Mouse (Mus musculus) heart, embryonic 11.5 days (tissue): ENCODE data around the gene Ncaph. TPM values are rescaled to one million over a fixed set of nuclear protein-coding genes. Genes with fewer than 3 reads are reported as not detected.
"Not testable (repeated sequence)": the region's sequence is repeated elsewhere in the genome, so short reads cannot be mapped to it uniquely, and the experiment has no call there.

Experiments used
- ATAC-seq: fragments of 200-750 bp; cut with Nextera tagmentation; replicated peaks from 2 replicates; pipeline ENCODE4 v1.8.0; 2017; ENCODE audit warnings: moderate library complexity; ENCODE audit not compliant: insufficient number of reproducible peaks, low FRiP score, low TSS enrichment
- H3K27ac ChIP-seq: fragments of 300-500 bp; sonication (generic); 2 replicates; pipeline ENCODE4 v1.5.1; 2014; ENCODE audit warnings: mild to moderate bottlenecking, low read depth, low read length
- H3K27me3 ChIP-seq: fragments of 300-500 bp; sonication (generic); 2 replicates; pipeline ENCODE4 v1.6.1; 2014; ENCODE audit warnings: mild to moderate bottlenecking, low read length, mixed read lengths; ENCODE audit not compliant: control insufficient read depth, insufficient read depth
- H3K36me3 ChIP-seq: fragments of 300-500 bp; sonication (generic); 2 replicates; pipeline ENCODE4 v1.6.1; 2014; ENCODE audit warnings: mild to moderate bottlenecking, low read length, moderate library complexity, mixed read lengths; ENCODE audit not compliant: control insufficient read depth, insufficient read depth
- H3K4me1 ChIP-seq: fragments of 300-500 bp; sonication (generic); 2 replicates; pipeline ENCODE4 v1.6.1; 2014; ENCODE audit warnings: low read length; ENCODE audit not compliant: control insufficient read depth, insufficient read depth
- H3K4me2 ChIP-seq: fragments of 300-500 bp; sonication (generic); 2 replicates; pipeline ENCODE4 v1.6.1; 2014; ENCODE audit warnings: mild to moderate bottlenecking, moderate library complexity
- H3K4me3 ChIP-seq: fragments of 300-500 bp; sonication (generic); 2 replicates; pipeline ENCODE4 v1.5.1; 2014; ENCODE audit warnings: low read depth, low read length
- H3K9ac ChIP-seq: fragments of 300-500 bp; sonication (generic); 2 replicates; pipeline ENCODE4 v1.6.1; 2014; ENCODE audit warnings: mild to moderate bottlenecking, low read depth, low read length, moderate library complexity
- H3K9me3 ChIP-seq: fragments of 300-500 bp; sonication (generic); replicated peaks from 2 replicates; pipeline ENCODE4 v1.6.1; 2016; ENCODE audit warnings: low read length; ENCODE audit not compliant: control insufficient read depth
- whole genome bisulfite sequencing: fragments of 180-500 bp; shearing (Covaris S2); extraction: QIAGEN DNeasy Blood & Tissue Kit; methylation state at CpG from one replicate; pipeline ENCODE4 v1.1.7; 2014; ENCODE audit not compliant: insufficient replicate concordance; 5-methylcytosine and 5-hydroxymethylcytosine counted together
- polyA plus RNA-seq: library from polyadenylated mRNA; unstranded; fragments of >200 nt; fragmentation: Nextera tagmentation; extraction: Ambion mirVana; gene quantifications from 2 replicates; pipeline ENCODE4 v1.2.1, GENCODE M21; 2014

Gene Ncaph
- 62.6 and 65.2 TPM in 2 replicates for polyA plus RNA-seq

DNA sequence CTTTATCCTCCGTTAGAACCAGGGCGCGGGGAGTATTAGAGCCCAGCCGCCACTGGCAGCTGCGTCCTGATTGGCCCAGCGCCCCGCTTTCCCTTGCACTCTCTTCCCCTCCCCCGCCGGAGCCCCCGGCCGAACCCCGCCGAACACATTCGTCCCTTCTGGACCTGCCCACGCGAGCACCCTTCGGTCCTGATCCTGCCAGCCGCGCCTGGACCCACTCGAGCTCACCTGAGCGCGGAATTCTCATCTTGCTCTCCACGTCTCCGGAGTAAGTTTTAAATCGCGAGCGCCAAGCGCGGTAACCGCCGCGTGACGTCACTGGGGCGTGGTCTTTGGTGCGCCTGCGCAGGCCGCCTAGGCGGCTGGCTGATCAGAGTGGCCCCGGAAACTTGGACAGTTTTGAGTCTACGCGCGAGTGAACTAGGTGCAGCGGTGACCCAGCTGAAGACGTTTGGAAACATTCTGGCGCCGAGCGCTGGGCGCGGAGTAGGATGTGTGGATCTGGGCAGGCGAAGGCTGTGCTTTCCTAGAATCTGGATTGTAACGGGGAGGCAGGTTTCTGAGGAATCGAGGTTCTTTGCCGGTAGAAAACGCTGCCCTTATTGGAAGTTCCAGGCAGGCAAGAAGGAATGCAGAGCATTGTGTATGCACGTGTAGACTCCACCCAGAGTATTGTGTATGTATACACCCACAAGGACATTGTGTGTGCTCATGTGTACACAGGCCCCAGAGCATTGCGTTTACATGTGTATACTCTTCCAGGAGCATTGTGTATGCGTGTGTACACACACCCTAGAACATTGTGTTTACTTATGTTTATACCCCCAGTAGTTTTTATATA is at the start of gene Ncaph:
Gene Ncaph, minus strand, starts transcription at position 334 of the 841 bp plus-strand sequence.
- Histone ChIP-seq H3K9me3 (no peaks in the 10 kb centered on the region), H3K27ac (peak within 1 kb of the TSS; percentile 93), H3K9ac (peak within 1 kb of the TSS; percentile 87), H3K4me3 (peak within 1 kb of the TSS; percentile 87), H3K36me3 (no peaks in the 10 kb centered on the region), H3K4me1 (peaks cover 27% of the 10 kb centered on the region), H3K4me2 (peak within 1 kb of the TSS; percentile 84), H3K27me3 (no peaks in the 10 kb centered on the region)
- 2% methylated on average over 57 of the region's 57 CpGs for WGBS
- ATAC-seq: peak; percentile 90

GRCm38 (mm10) chr2:127182598-127183381 is 49.0 kb upstream of the Ncaph start:
- Histone ChIP-seq H3K9ac (peak overlapping the region; percentile 91), H3K36me3 (no peaks in the 10 kb centered on the region), H3K4me3 (peak overlapping the region; percentile 72), H3K27me3 (no peaks in the 10 kb centered on the region; the same call in 1 of the 2 replicates), H3K9me3 (no peaks in the 10 kb centered on the region), H3K4me2 (peak overlapping the region; percentile 85), H3K4me1 (no peaks in the 10 kb centered on the region), H3K27ac (peak overlapping the region; percentile 86)
- ATAC-seq: peak; percentile 98
- WGBS: 2% methylated on average over 17 of the region's 17 CpGs

DNA sequence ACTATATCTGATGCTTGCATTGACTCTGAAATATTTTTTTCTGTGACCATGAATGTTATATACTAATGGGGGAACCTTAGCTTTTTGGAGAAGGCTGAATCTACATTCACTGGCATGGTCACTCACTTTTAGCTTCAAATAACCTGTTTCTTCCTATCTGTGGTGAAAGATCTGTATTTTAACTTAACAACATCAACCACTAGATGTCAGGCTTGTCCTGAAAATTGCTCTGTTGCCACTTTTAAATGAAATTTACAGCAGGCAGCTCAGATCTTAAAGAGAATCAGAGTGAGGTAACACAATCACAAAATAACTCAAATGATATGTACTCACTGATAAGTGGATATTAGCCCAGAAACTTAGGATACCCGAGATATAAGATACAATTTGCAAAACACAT is 32.5 kb upstream of the Ncaph start:
- not testable (repeated sequence) for ATAC-seq, H3K36me3 ChIP-seq, H3K27ac ChIP-seq, H3K4me1 ChIP-seq, H3K4me2 ChIP-seq, H3K4me3 ChIP-seq, H3K9me3 ChIP-seq, H3K9ac ChIP-seq, H3K27me3 ChIP-seq
- WGBS: 9% methylated on average over 1 of the region's 1 CpGs

DNA sequence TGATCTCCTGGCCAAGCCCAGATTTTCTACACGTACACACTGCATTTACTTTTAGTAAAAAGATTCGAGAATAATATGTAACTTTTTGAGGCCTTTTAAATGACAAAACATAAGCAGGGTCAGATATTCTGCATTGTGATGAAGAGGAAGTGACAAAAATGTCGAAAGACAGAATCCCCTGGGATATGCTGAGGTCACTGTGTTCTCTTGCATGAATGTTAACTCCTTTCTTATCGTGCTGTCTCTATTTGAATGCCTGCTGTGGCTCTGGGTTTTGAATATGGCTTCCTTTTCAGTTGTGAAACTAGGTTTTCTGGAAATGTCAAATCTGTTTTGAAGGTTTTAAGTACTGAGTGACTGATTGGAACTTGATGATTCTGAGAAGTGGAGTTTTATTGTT is 31.9 kb upstream of the Ncaph start:
- Histone ChIP-seq H3K27me3 (no peaks in the 10 kb centered on the region), H3K4me1 (no peaks in the 10 kb centered on the region), H3K36me3 (no peaks in the 10 kb centered on the region), H3K9ac (no peak overlapping the region), H3K4me3 (no peak overlapping the region), H3K4me2 (no peak overlapping the region), H3K27ac (no peak overlapping the region), H3K9me3 (no peaks in the 10 kb centered on the region)
- no peak for ATAC-seq
- 47% methylated on average over 4 of the region's 4 CpGs for WGBS

DNA sequence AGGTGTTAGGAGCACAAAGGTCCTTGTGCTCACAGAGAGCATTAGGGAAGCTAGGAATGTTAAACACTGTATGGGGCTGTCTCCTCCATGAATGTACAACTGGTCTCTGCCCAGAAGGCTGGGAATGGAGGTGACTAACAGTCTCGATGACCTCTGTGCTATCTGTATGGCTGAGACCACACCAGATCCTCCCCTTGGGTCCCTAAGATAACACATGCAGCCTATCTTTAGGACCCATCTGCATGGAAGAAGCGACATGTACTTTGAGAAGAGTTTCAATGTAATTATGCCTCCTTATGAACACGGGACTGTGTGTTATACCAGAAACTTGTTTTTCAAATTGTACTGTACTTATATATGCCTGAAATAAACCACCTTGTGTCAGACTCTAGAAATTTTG is 11.9 kb upstream of the Ncaph start:
- Histone ChIP-seq H3K4me1 (peaks cover 8% of the 10 kb centered on the region), H3K4me3 (no peak overlapping the region), H3K27me3 (no peaks in the 10 kb centered on the region; the same call in 1 of the 2 replicates), H3K4me2 (no peak overlapping the region), H3K9ac (no peak overlapping the region), H3K9me3 (0 out of 2 replicates have a peak, but pooled peaks cover 2% of the 10 kb centered on the region), H3K36me3 (peaks cover 8% of the 10 kb centered on the region; the same call in 1 of the 2 replicates), H3K27ac (no peak overlapping the region)
- no peak for ATAC-seq
- WGBS: 65% methylated on average over 3 of the region's 3 CpGs

DNA sequence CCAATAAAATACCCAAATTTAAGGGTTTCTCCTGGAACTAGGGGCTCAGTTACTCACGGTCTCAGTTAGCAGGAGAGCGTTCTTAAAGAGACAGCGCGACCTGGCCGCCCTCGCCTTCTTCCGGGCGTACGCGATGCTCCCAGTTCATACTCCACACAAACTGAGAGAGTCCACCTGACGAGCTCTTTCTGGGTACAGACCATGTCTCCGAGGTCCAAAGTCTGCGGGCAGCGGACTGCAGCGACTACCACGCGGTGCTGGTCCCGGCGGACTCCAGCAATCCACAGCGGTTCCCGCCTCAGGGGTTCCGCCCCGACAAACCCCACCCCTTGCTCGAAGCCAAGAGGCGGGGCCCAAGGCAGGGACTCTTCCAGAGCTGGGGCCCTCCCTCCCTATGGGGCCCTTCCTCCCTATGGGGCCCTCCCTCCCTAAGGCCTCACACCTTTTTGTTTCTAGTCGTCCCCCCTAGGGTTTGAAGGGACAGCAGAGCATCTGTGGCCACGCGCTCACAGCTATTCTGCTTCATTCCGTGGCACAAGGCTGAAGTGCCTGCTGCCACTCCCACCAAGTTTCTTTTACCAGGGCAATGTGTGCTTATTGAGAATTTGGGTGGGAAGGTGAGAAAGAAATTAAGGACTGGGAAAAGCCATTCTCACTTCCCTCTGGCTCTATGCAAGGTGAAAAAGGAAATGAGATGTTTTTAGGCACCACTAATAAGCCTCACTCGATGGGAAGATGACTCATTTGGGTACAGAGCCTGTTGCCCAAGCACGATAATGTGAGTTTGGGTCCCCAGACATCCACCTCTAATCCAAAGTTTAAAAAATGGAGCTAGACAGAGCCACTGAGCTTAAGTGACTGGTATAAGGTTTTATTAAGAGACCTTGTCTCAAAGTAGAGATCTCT is 9.7 kb upstream of the Ncaph start, which contains the start of gene Itpripl1:
Gene Itpripl1, minus strand, starts transcription at position 285 of the 906 bp plus-strand sequence.
- no peak within 1 kb of the TSS; the same call in 1 of the 2 replicates for H3K27ac ChIP-seq
- ATAC-seq: peak; percentile 94

DNA sequence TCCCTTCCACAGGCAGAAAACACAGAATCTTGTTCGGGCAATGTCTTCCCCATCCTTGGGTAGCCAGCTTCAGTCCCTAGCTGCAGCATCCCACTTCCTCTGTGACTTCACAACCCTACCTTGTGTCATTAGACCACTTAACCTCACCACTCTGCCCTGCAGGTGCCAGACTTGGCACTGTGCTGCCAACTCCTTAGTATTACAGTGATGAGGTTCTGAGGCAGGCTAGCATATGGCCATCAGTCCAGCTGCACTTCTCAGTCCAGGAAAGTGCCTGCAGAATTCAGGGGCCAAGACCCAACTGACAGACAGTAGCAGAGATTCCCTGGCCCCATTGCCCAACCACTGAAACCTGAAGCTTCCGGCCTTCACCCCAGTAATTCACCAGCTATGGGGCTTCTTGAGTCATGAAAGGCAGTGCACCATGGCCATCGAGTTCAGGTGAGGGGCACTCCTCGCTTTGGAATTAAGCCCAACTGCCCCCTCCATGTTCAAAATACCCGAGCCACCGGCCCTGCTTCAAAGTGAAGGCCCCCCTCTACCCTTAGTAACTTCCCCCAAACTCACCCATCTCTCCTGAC is 8.9 kb upstream of the Ncaph start:
- Histone ChIP-seq H3K27ac (no peak overlapping the region), H3K4me1 (peaks cover 8% of the 10 kb centered on the region), H3K4me2 (peak overlapping the region; percentile 94), H3K9me3 (no peaks in the 10 kb centered on the region), H3K4me3 (peak overlapping the region; percentile 62), H3K27me3 (no peaks in the 10 kb centered on the region; the same call in 1 of the 2 replicates), H3K36me3 (peaks cover 14% of the 10 kb centered on the region), H3K9ac (peak overlapping the region; percentile 78)
- WGBS: 13% methylated on average over 6 of the region's 6 CpGs
- no peak for ATAC-seq

More for the DNA sequence above, 9.7 kb upstream of the Ncaph start, which contains the start of gene Itpripl1:
- H3K9ac ChIP-seq: peak within 1 kb of the TSS; percentile 78
- peak within 1 kb of the TSS; percentile 62 for H3K4me3 ChIP-seq
- H3K9me3 ChIP-seq: no peaks in the 10 kb centered on the region
- 3% methylated on average over 31 of the region's 31 CpGs for WGBS
- peaks cover 14% of the 10 kb centered on the region for H3K36me3 ChIP-seq
- peak within 1 kb of the TSS; percentile 94 for H3K4me2 ChIP-seq
- peaks cover 8% of the 10 kb centered on the region for H3K4me1 ChIP-seq
- no peaks in the 10 kb centered on the region; the same call in 1 of the 2 replicates for H3K27me3 ChIP-seq
